Mouse (Mus musculus): ENCODE data around the gene Prmt1. TPM values are rescaled to one million over a fixed set of nuclear protein-coding genes. Genes with fewer than 3 reads are reported as not detected.
"Not testable (repeated sequence)": the region's sequence is repeated elsewhere in the genome, so short reads cannot be mapped to it uniquely, and the experiment has no call there.

The Prmt1 gene
- polyA plus RNA-seq, 1 experiment from 2014 or later, result 206 TPM

GRCm38 (mm10) chr7:45024281-45025248, 38.2 kb upstream of the Prmt1 start:
- no peak overlapping the region for H3K4me2 ChIP-seq (ENCODE audit: low read depth, low read length)
- no peak overlapping the region for H3K27ac ChIP-seq (ENCODE audit: low read depth, low read length)
- H3K9ac ChIP-seq (replicated peaks; ENCODE audit: low read depth, low read length), result no peak overlapping the region
- H3K9me3 ChIP-seq (ENCODE audit: control insufficient read depth, low read length), result no peaks in the 10 kb centered on the region
- peaks cover 21% of the 10 kb centered on the region for H3K36me3 ChIP-seq (ENCODE audit: control insufficient read depth, insufficient read depth, low read length)
- ATAC-seq (ENCODE audit: low read depth), result no peak
- H3K4me3 ChIP-seq (ENCODE audit: low read depth, low read length), result no peak overlapping the region
- no peaks in the 10 kb centered on the region; the same call in 1 of the 2 replicates for H3K4me1 ChIP-seq (ENCODE audit: control insufficient read depth, insufficient read depth, low read length)
- 90% methylated on average over 15 of the region's 15 CpGs for WGBS
- H3K27me3 ChIP-seq (ENCODE audit: control insufficient read depth, insufficient read depth, low read length), result no peaks in the 10 kb centered on the region

- not testable (repeated sequence) for H3K27me3 ChIP-seq (ENCODE audit: control insufficient read depth, insufficient read depth, low read length); H3K9ac ChIP-seq (replicated peaks; ENCODE audit: low read depth, low read length); H3K4me1 ChIP-seq (ENCODE audit: control insufficient read depth, insufficient read depth, low read length); H3K4me2 ChIP-seq (ENCODE audit: low read depth, low read length); H3K27ac ChIP-seq (ENCODE audit: low read depth, low read length); ATAC-seq (ENCODE audit: low read depth); H3K9me3 ChIP-seq (ENCODE audit: control insufficient read depth, low read length); H3K4me3 ChIP-seq (ENCODE audit: low read depth, low read length)
- H3K36me3 ChIP-seq (ENCODE audit: control insufficient read depth, insufficient read depth, low read length), result peaks cover 15% of the 10 kb centered on the region
- WGBS, result 84% methylated on average over 5 of the region's 5 CpGs
These were observed 37.3 kb upstream of the Prmt1 start for GRCm38 (mm10) chr7:45023711-45024110.

- H3K4me1 ChIP-seq (ENCODE audit: control insufficient read depth, insufficient read depth, low read length), result peaks cover 5% of the 10 kb centered on the region; the same call in 1 of the 2 replicates
- no peak overlapping the region for H3K9ac ChIP-seq (replicated peaks; ENCODE audit: low read depth, low read length)
- H3K27me3 ChIP-seq (ENCODE audit: control insufficient read depth, insufficient read depth, low read length), result no peaks in the 10 kb centered on the region
- H3K36me3 ChIP-seq (ENCODE audit: control insufficient read depth, insufficient read depth, low read length), result no peaks in the 10 kb centered on the region
- H3K9me3 ChIP-seq (ENCODE audit: control insufficient read depth, low read length), result no peaks in the 10 kb centered on the region
- H3K27ac ChIP-seq (ENCODE audit: low read depth, low read length), result no peak overlapping the region
- H3K4me3 ChIP-seq (ENCODE audit: low read depth, low read length), result no peak overlapping the region
- ATAC-seq (ENCODE audit: low read depth), result no peak
- whole genome bisulfite sequencing, result 75% methylated on average over 9 of the region's 9 CpGs
- no peak overlapping the region for H3K4me2 ChIP-seq (ENCODE audit: low read depth, low read length)
These were observed 33.9 kb upstream of the Prmt1 start for GRCm38 (mm10) chr7:45020225-45020624.

- no peak overlapping the region for H3K4me3 ChIP-seq (ENCODE audit: low read depth, low read length)
- no peak for ATAC-seq (ENCODE audit: low read depth)
- no peaks in the 10 kb centered on the region for H3K36me3 ChIP-seq (ENCODE audit: control insufficient read depth, insufficient read depth, low read length)
- H3K4me1 ChIP-seq (ENCODE audit: control insufficient read depth, insufficient read depth, low read length), result peaks cover 13% of the 10 kb centered on the region; the same call in 1 of the 2 replicates
- H3K27me3 ChIP-seq (ENCODE audit: control insufficient read depth, insufficient read depth, low read length), result no peaks in the 10 kb centered on the region
- H3K27ac ChIP-seq (ENCODE audit: low read depth, low read length), result no peak overlapping the region
- 47% methylated on average over 8 of the region's 8 CpGs for WGBS
- no peak overlapping the region for H3K9ac ChIP-seq (replicated peaks; ENCODE audit: low read depth, low read length)
- 0 out of 2 replicates have a peak overlapping the region, but pooled peaks have one; percentile 2 for H3K4me2 ChIP-seq (ENCODE audit: low read depth, low read length)
- H3K9me3 ChIP-seq (ENCODE audit: control insufficient read depth, low read length), result no peaks in the 10 kb centered on the region
These were observed 32.7 kb upstream of the Prmt1 start for GRCm38 (mm10) chr7:45019031-45019571.

- peak; percentile 75 for ATAC-seq (ENCODE audit: low read depth)
- Histone ChIP-seq H3K36me3 (ENCODE audit: control insufficient read depth, insufficient read depth, low read length) (peaks cover 4% of the 10 kb centered on the region), H3K4me2 (ENCODE audit: low read depth, low read length) (peak within 1 kb of the TSS; percentile 89), H3K4me1 (ENCODE audit: control insufficient read depth, insufficient read depth, low read length) (peaks cover 13% of the 10 kb centered on the region; the same call in 1 of the 2 replicates), H3K27me3 (ENCODE audit: control insufficient read depth, insufficient read depth, low read length) (no peaks in the 10 kb centered on the region), H3K4me3 (ENCODE audit: low read depth, low read length) (peak within 1 kb of the TSS; percentile 55), H3K9ac (replicated peaks; ENCODE audit: low read depth, low read length) (peak within 1 kb of the TSS; percentile 57), H3K9me3 (ENCODE audit: control insufficient read depth, low read length) (no peaks in the 10 kb centered on the region), H3K27ac (ENCODE audit: low read depth, low read length) (peak within 1 kb of the TSS; percentile 83)
- WGBS, result under 1% methylated on average over 36 of the region's 36 CpGs
These were observed 31.1 kb upstream of the Prmt1 start, which contains the start of gene Rras for GRCm38 (mm10) chr7:45017242-45018061. Rras (plus strand) TSS chr7:45017961.

GRCm38 (mm10) chr7:45016761-45017160, 30.4 kb upstream of the Prmt1 start:
- H3K4me1 ChIP-seq (ENCODE audit: control insufficient read depth, insufficient read depth, low read length), result peaks cover 13% of the 10 kb centered on the region; the same call in 1 of the 2 replicates
- H3K36me3 ChIP-seq (ENCODE audit: control insufficient read depth, insufficient read depth, low read length), result peaks cover 11% of the 10 kb centered on the region
- WGBS, result 4% methylated on average over 4 of the region's 4 CpGs
- no peak for ATAC-seq (ENCODE audit: low read depth)
- H3K9ac ChIP-seq (replicated peaks; ENCODE audit: low read depth, low read length), result peak overlapping the region; percentile 18; the same call in 1 of the 2 replicates
- no peaks in the 10 kb centered on the region for H3K27me3 ChIP-seq (ENCODE audit: control insufficient read depth, insufficient read depth, low read length)
- peak overlapping the region; percentile 89 for H3K4me2 ChIP-seq (ENCODE audit: low read depth, low read length)
- no peaks in the 10 kb centered on the region for H3K9me3 ChIP-seq (ENCODE audit: control insufficient read depth, low read length)
- peak overlapping the region; percentile 55 for H3K4me3 ChIP-seq (ENCODE audit: low read depth, low read length)
- H3K27ac ChIP-seq (ENCODE audit: low read depth, low read length), result peak overlapping the region; percentile 83

- peak within 1 kb of the TSS; percentile 74 for H3K9ac ChIP-seq (replicated peaks; ENCODE audit: low read depth, low read length)
- H3K9me3 ChIP-seq (ENCODE audit: control insufficient read depth, low read length), result no peaks in the 10 kb centered on the region
- peak within 1 kb of the TSS; percentile 89 for H3K4me2 ChIP-seq (ENCODE audit: low read depth, low read length)
- H3K4me3 ChIP-seq (ENCODE audit: low read depth, low read length), result peak within 1 kb of the TSS; percentile 55
- peak within 1 kb of the TSS; percentile 83 for H3K27ac ChIP-seq (ENCODE audit: low read depth, low read length)
- peaks cover 16% of the 10 kb centered on the region for H3K36me3 ChIP-seq (ENCODE audit: control insufficient read depth, insufficient read depth, low read length)
- ATAC-seq (ENCODE audit: low read depth), result peak; percentile 91
- WGBS, result under 1% methylated on average over 69 of the region's 69 CpGs
- H3K4me1 ChIP-seq (ENCODE audit: control insufficient read depth, insufficient read depth, low read length), result peaks cover 13% of the 10 kb centered on the region; the same call in 1 of the 2 replicates
- no peaks in the 10 kb centered on the region for H3K27me3 ChIP-seq (ENCODE audit: control insufficient read depth, insufficient read depth, low read length)
These were observed 29.7 kb upstream of the Prmt1 start, which contains the start of gene Scaf1 for GRCm38 (mm10) chr7:45015957-45016612. Scaf1 (minus strand) TSS chr7:45016363.

- peak overlapping the region; percentile 53 for H3K27ac ChIP-seq (ENCODE audit: low read depth, low read length)
- H3K36me3 ChIP-seq (ENCODE audit: control insufficient read depth, insufficient read depth, low read length), result peaks cover 21% of the 10 kb centered on the region
- peak overlapping the region; percentile 74 for H3K9ac ChIP-seq (replicated peaks; ENCODE audit: low read depth, low read length)
- no peaks in the 10 kb centered on the region for H3K9me3 ChIP-seq (ENCODE audit: control insufficient read depth, low read length)
- no peak for ATAC-seq (ENCODE audit: low read depth)
- H3K4me2 ChIP-seq (ENCODE audit: low read depth, low read length), result peak overlapping the region; percentile 66
- peak overlapping the region; percentile 55 for H3K4me3 ChIP-seq (ENCODE audit: low read depth, low read length)
- whole genome bisulfite sequencing, result 2% methylated on average over 20 of the region's 20 CpGs
- peaks cover 13% of the 10 kb centered on the region; the same call in 1 of the 2 replicates for H3K4me1 ChIP-seq (ENCODE audit: control insufficient read depth, insufficient read depth, low read length)
- H3K27me3 ChIP-seq (ENCODE audit: control insufficient read depth, insufficient read depth, low read length), result no peaks in the 10 kb centered on the region
These were observed 29.1 kb upstream of the Prmt1 start for GRCm38 (mm10) chr7:45015344-45015956.

All from neural tube, embryonic 14.5 days (tissue).